Mouse (Mus musculus) telencephalon, adult 2 months (tissue): ENCODE measurements around the gene Zscan22.
A peak's percentile ranks its signal among the peaks of the same experiment; 100 is the strongest.
"Not testable (repeated sequence)": the region's sequence is repeated elsewhere in the genome, so short reads cannot be mapped to it uniquely, and the experiment has no call there.

Source experiments
- DNase-seq: peaks from one replicate; pipeline ENCODE4 v3.0.0-alpha.2; 2011; ENCODE audit warnings: low read depth, low spot score

The Zscan22 gene

GRCm38 (mm10) chr7:12927693-12928589 lies 30.3 kb downstream of the Zscan22 start:
- DNase-seq, result no peak

GRCm38 (mm10) chr7:12933615-12934140 lies 36.1 kb downstream of the Zscan22 start:
- no peak for DNase-seq

- DNase-seq, result no peak
Observed at GRCm38 (mm10) chr7:12934808-12935207, 37.2 kb downstream of the Zscan22 start.

- DNase-seq, result not testable (repeated sequence)
Observed at GRCm38 (mm10) chr7:12937254-12937803, 39.7 kb downstream of the Zscan22 start.

GRCm38 (mm10) chr7:12940599-12940998 lies 43.0 kb downstream of the Zscan22 start:
- no peak for DNase-seq

- DNase-seq, result no peak
Observed at GRCm38 (mm10) chr7:12943488-12943887, 45.9 kb downstream of the Zscan22 start.

GRCm38 (mm10) chr7:12949032-12949871 lies 51.6 kb downstream of the Zscan22 start:
- peak; percentile 99 for DNase-seq

GRCm38 (mm10) chr7:12949872-12950229 lies 52.2 kb downstream of the Zscan22 start:
- DNase-seq, result no peak

- DNase-seq, result no peak
Observed at GRCm38 (mm10) chr7:12954896-12955295, 57.3 kb downstream of the Zscan22 start.

- no peak for DNase-seq
Observed at GRCm38 (mm10) chr7:12957511-12957910, 59.9 kb downstream of the Zscan22 start.
